Mouse (Mus musculus) lung, postnatal 25 days (tissue): ENCODE measurements around the gene Ppp2r5e.

Source experiments
- DNase-seq: peaks from one replicate; pipeline ENCODE4 v3.0.0; 2022; ENCODE audit warnings: low spot score

Ppp2r5e gene

GRCm38 (mm10) chr12:75577255-75577654, 18.8 kb downstream of the Ppp2r5e start:
- no peak for DNase-seq

DNA sequence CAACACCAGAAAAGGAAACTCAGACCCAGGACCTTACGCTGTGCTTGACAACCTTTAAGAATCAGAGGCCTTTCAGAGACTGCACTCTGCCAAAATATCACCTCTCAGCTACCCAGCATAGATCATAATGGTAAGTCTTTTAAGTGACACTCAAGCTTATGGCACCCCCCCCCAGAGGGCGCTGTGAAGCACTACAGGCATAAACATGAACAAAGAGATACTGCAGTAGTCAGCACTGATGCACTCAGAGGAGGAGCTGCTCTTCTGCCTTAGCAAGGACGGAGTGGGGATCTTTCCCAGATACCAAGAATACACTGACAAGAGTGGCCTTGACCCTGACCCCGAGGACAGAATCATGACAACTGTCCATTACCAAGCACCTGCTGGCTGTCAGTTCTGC, 23.8 kb downstream of the Ppp2r5e start:
- DNase-seq: peak; percentile 42

DNA sequence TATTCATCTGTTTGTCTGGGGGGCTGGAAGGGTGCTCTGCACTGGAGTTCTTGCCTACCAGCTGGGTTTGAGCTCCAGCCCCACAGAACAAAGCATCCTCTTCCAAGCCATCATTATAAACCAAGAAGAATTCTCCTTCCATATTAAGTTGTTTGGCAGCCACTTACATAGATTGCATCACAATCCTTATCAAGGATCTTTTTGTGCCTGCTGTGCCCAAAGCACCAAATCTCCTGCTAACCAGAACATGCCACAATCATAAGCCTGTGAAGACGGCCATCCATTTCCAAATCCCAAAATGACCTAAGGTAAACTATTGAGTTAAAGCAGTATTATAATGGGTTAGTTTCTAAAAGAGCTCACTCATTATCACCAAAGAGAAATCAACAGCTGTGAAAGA, 25.9 kb downstream of the Ppp2r5e start:
- no peak for DNase-seq

GRCm38 (mm10) chr12:75567745-75568144, 28.3 kb downstream of the Ppp2r5e start:
- no peak for DNase-seq

GRCm38 (mm10) chr12:75565756-75566155, 30.3 kb downstream of the Ppp2r5e start:
- no peak for DNase-seq

DNA sequence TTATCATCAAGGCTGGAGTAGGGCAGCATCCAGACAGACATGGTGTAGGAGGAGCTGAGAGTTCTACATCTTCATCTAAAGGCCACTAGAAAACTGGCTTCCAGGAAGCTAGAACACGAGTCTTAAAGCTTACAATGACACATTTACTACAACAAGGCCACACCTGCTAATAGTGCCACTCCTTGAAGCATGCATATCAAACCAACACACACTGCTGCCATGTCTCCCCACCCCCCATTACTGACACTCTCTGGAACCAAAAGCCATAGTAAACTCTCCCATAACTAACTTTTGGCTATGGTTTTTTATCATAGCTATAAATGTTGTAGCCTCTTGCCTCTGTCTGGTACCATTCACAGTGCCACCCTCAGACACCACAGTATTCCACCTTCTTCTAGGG, 31.5 kb downstream of the Ppp2r5e start:
- no peak for DNase-seq

DNA sequence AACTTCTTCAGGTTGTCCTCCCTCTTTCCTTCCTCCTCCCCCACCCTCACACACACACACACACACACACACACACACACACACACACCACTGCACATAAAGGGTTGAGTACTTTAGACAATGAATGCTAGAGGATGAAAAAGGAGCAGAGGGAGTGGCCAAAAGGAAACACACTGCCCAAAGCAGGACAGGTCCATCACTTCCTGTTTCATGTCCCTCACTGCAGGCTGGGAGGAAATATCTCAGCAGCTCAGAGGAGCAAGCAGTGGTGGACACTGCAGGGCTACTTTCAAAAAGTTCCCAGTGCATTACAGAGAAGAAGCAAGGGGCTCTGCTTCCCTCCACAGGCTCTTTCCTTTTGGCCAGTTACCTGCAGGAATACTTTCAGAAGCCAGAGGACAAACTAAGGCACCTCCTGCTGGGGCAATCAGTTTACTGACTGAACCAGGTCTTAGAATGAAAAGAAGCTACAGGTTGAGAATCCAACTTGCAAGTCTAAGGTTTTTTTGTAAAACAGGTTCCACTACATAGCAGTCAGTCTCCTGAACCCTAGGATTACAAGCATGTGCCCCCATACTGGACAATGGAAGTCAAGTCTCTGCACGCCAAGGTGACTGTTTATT, 32.9 kb downstream of the Ppp2r5e start:
- no peak for DNase-seq

GRCm38 (mm10) chr12:75560681-75561387, 35.2 kb downstream of the Ppp2r5e start:
- DNase-seq: no peak

- DNase-seq: peak; percentile 63
Measured at GRCm38 (mm10) chr12:75559196-75559595, 36.8 kb downstream of the Ppp2r5e start.

DNA sequence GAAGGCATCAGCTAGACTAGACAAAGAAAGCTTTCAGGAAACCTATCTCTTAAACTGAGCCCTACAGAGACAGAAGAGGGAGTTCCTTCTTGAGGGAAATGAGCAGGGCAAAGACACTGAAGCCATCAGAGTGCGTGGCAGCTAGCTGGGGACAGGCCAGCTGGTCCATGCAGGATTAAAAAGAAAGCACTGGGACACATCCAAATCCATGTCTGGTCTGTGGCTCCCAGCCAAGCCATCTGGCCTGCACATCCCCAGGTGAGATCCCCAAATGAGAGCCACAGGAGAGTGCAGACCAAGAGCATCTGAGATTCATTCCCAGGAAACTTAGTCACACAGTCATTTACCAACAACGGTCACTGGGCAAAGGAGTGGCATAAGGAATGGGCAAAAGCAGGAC, 38.2 kb downstream of the Ppp2r5e start:
- no peak for DNase-seq

DNA sequence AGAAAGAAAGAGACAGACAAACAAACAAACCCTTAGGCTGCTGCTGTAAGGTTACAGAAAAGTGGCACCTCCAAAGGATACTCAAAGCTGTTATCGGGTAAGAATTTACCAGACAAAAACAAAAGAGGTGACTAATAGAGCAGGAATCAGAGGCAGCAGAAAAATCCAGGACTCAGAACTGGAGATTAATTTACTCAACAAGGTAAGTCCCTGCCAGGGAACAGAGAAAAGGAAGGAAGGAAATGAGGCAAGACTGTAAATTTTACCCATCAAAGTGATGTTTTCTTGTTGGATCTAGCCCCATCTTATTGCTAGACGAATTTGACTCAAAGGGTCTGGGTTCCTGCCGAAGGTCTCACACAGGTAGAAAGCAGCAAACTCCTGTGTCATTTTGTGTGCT, 41.0 kb downstream of the Ppp2r5e start:
- DNase-seq: no peak

- peak; percentile 51 for DNase-seq
Measured at GRCm38 (mm10) chr12:75552296-75552695, 43.7 kb downstream of the Ppp2r5e start.

- DNase-seq: no peak
Measured at GRCm38 (mm10) chr12:75551671-75552070, 44.4 kb downstream of the Ppp2r5e start.

- DNase-seq: no peak
Measured at GRCm38 (mm10) chr12:75548999-75549398, 47.0 kb downstream of the Ppp2r5e start.

DNA sequence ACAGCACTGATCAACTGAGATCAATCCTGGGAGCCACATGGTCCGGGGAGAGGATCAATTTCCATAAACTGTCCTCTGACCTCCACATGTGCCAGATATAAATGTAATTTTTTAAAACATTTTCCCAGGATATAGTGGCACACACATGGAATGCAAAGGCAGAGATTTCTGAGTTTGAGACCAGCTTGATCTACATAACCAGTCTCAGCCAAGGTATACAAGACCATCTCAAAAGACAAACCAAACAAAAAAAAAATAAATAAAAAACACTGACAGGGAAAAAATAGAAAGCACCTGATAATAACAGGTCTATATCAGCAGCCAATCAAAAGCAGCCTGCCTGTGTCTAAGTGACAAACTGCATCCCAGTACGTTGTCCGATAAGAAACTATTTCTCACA, 48.9 kb downstream of the Ppp2r5e start:
- no peak for DNase-seq

GRCm38 (mm10) chr12:75546241-75546640, 49.8 kb downstream of the Ppp2r5e start:
- DNase-seq: no peak

GRCm38 (mm10) chr12:75545431-75545925, 50.6 kb downstream of the Ppp2r5e start:
- no peak for DNase-seq

DNA sequence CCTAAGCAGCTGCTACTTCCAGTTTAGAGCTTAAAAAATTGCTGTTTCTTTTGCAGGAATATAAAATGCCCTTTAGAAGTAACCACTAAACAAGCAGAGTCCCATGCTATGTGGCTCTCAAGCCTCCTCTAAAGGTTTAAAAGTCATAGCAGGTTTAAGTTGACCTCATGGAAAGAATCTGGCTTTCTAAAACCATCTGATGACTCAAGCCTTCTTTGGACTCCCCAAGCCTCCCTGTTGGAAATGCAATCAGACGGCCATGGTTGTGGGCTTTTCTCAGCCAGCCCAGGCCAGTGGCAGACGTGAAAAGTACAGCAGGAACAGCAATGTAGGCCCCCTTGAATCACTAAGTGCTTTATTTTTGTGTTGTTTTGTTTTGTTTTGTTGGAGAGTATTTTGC, 51.4 kb downstream of the Ppp2r5e start:
- DNase-seq: no peak

DNA sequence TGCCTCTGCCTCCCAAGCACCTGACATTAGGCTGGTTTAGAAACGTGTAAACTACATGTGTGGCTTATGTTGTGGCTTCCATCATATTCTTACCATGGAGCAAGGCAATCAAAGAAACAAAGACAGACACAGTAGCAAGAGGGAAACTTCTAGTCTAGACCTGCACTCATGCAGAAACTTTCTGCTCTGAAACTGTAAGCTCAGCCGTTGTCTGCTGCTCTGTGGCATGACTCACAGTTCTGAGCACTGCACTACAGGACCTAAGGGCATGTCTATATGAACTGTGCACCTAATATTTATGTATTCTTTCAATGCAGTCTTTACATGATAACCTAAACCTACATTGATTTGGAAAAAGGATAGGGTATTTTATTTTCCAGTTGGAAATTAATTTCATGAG, 51.8 kb downstream of the Ppp2r5e start:
- no peak for DNase-seq

GRCm38 (mm10) chr12:75543346-75543745, 52.7 kb downstream of the Ppp2r5e start:
- no peak for DNase-seq

DNA sequence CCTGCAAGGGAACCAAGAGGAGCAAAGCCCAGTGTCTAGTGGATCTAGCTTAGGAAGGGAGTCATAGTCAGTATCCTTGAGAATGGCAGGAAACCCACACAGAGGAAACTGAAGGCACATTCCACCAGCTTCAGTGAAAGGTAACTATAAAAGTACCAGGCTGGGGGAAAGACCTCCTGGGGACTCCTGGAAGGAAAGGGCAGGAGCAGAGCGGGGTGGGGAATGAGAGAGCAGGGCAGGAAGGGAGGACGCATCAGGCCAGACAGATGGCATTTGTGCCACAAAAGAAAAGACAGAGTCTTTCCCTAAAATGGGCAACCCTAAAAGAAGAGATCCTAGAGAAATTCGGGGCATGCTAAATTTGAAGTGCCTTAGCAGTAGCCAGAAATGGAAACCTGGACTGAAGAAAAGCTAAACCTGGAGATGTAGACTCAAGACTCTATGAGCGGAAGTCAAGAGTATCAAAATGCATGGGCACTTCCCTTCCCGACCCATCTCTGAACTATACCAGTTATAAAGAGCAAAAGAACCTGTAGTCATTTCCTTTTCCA, 55.3 kb downstream of the Ppp2r5e start:
- no peak for DNase-seq

DNA sequence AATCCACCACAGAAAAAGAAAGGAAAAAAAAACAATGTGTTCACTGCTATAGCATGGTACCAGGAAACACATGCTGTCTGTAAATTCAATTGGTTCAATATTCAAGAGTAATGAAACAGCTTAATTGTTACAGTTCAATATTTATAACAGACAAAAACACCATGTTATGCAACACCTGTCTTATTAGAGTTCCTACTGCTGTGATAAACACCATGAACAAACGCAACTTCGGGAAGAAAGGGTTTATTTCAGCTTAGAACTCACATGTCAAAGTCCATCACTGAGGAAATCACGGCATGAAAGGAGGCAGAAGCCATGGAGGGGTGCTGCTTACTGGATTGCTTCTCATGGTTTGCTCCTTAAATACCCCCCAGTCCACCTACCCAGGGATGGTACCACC, 56.8 kb downstream of the Ppp2r5e start:
- no peak for DNase-seq

- DNase-seq: no peak
Measured at GRCm38 (mm10) chr12:75537673-75538423, 58.2 kb downstream of the Ppp2r5e start.
